In the genomic region with DNA sequence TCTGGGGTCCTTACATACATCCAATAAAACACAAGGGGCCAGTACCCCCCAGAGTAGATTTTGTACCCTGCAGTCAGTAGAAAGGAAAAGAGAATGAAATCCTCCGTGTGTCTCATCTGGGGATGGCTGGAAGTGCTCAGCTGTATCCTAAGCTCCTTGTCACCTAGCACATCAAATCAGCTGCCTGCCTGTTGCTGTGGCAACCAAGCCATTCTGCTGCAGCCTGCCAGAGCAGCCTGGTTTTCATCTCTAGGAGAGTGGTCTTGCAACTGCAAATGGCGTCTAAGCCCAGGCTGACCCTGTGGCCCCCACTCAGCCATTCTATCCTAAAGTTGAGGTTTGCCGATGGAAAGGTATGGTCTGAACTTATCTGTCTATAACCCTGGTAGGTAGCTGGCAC, we compare ENCODE assay signal across 19 mouse cellular contexts. TPM values are rescaled to one million over a fixed set of nuclear protein-coding genes. Genes with fewer than 3 reads are reported as not detected.
DNase-seq lines count a peak whose midpoint lies in the region; ATAC-seq lines count a peak whose summit lies in the region.
"Had no signal": no experiment of that assay in that cellular context is flagged by ENCODE, and none has a peak within 500 bp of the region (broad histone marks: within the 10 kb centered on the region; RNA-seq: fewer than 3 reads in every experiment).

No protein-coding gene starts in this region.

- DNase-seq in left cerebral cortex, postnatal 14 days (ENCODE audit: low spot score in 2 of 2), result peak; percentile 50 to 65
- DNase-seq in left cerebral cortex, adult 9 months (ENCODE audit: low spot score in 2 of 2), result no peak
- peak; percentile 84 for DNase-seq in midbrain, embryonic 14.5 days
- DNase-seq in layer of hippocampus, adult 9-11 months, result no peak
- no peak for DNase-seq in thymus, postnatal 4 days
- DNase-seq: adrenal gland, adult 2 months; cerebellum, adult 9-10 months; gastrocnemius, postnatal 25 days; lung, postnatal 10 days; thymus, postnatal 25 days had no signal

- H3K27ac ChIP-seq in hindbrain, embryonic 12.5 days, result peak overlapping the region; percentile 68
- peak overlapping the region; percentile 88 for H3K27ac ChIP-seq in midbrain, embryonic 14.5 days (replicated peaks; ENCODE audit: low read depth, low read length)
- H3K27ac ChIP-seq in kidney, embryonic 15.5 days, result no peak overlapping the region
- H3K27ac ChIP-seq: embryonic facial prominence, embryonic 13.5 days; heart, embryonic 13.5 days; limb, embryonic 10.5 days; liver, embryonic 14.5 days; stomach, embryonic 15.5 days had no signal

- H3K36me3 ChIP-seq in hindbrain, embryonic 12.5 days, result no peaks in the 10 kb centered on the region
- no peaks in the 10 kb centered on the region for H3K36me3 ChIP-seq in midbrain, embryonic 14.5 days (ENCODE audit: control insufficient read depth, insufficient read depth, low read length)
- H3K36me3 ChIP-seq in kidney, embryonic 15.5 days, result no peaks in the 10 kb centered on the region
- H3K36me3 ChIP-seq: embryonic facial prominence, embryonic 13.5 days; heart, embryonic 13.5 days; limb, embryonic 10.5 days; stomach, embryonic 15.5 days had no signal

- H3K4me3 ChIP-seq in hindbrain, embryonic 12.5 days, result no peak overlapping the region
- no peak overlapping the region for H3K4me3 ChIP-seq in midbrain, embryonic 14.5 days (replicated peaks; ENCODE audit: low read depth, low read length)
- no peak overlapping the region for H3K4me3 ChIP-seq in kidney, embryonic 15.5 days (replicated peaks)
- H3K4me3 ChIP-seq: embryonic facial prominence, embryonic 13.5 days; heart, embryonic 13.5 days; limb, embryonic 10.5 days; stomach, embryonic 15.5 days had no signal

- H3K9me3 ChIP-seq in hindbrain, embryonic 12.5 days (replicated peaks), result no peaks in the 10 kb centered on the region
- no peaks in the 10 kb centered on the region for H3K9me3 ChIP-seq in midbrain, embryonic 14.5 days (ENCODE audit: control insufficient read depth, low read length)
- H3K9me3 ChIP-seq in kidney, embryonic 15.5 days (replicated peaks), result no peaks in the 10 kb centered on the region
- H3K9me3 ChIP-seq: embryonic facial prominence, embryonic 13.5 days; heart, embryonic 13.5 days; limb, embryonic 10.5 days; stomach, embryonic 15.5 days had no signal

- ATAC-seq in hindbrain, embryonic 12.5 days (ENCODE audit: low FRiP score), result peak; percentile 24; the same call in 1 of the 2 replicates
- ATAC-seq in midbrain, embryonic 14.5 days (ENCODE audit: low FRiP score, low TSS enrichment), result no peak
- ATAC-seq in megakaryocyte, adult 5-6 weeks (ENCODE audit: poor library complexity, severe bottlenecking), result no peak
- no peak for ATAC-seq in kidney, embryonic 15.5 days (replicated peaks; ENCODE audit: low FRiP score)

- H3K9ac ChIP-seq in hindbrain, embryonic 12.5 days, result peak overlapping the region; percentile 33; the same call in 1 of the 2 replicates
- peak overlapping the region; percentile 21; the same call in 1 of the 2 replicates for H3K9ac ChIP-seq in midbrain, embryonic 14.5 days (replicated peaks; ENCODE audit: low read length)
- no peak overlapping the region for H3K9ac ChIP-seq in kidney, embryonic 15.5 days
- H3K9ac ChIP-seq: embryonic facial prominence, embryonic 13.5 days; heart, embryonic 13.5 days; liver, embryonic 14.5 days; stomach, embryonic 15.5 days had no signal

- WGBS in hindbrain, embryonic 12.5 days, result 18% methylated on average over 3 of the region's 3 CpGs
- 8% methylated on average over 3 of the region's 3 CpGs for WGBS in midbrain, embryonic 14.5 days
- WGBS in kidney, embryonic 15.5 days, result 45% methylated on average over 3 of the region's 3 CpGs

- H3K4me2 ChIP-seq in hindbrain, embryonic 12.5 days (replicated peaks), result no peak overlapping the region; the same call in 1 of the 2 replicates
- peak overlapping the region; percentile 47 for H3K4me2 ChIP-seq in midbrain, embryonic 14.5 days (ENCODE audit: low read length)
- H3K4me2 ChIP-seq in kidney, embryonic 15.5 days, result no peak overlapping the region
- H3K4me2 ChIP-seq: embryonic facial prominence, embryonic 13.5 days; heart, embryonic 13.5 days; stomach, embryonic 15.5 days had no signal

- H3K4me1 ChIP-seq in hindbrain, embryonic 12.5 days, result peaks cover 45% of the 10 kb centered on the region
- H3K4me1 ChIP-seq in midbrain, embryonic 14.5 days (ENCODE audit: control insufficient read depth, insufficient read depth, low read length), result peaks cover 45% of the 10 kb centered on the region
- peaks cover 15% of the 10 kb centered on the region for H3K4me1 ChIP-seq in kidney, embryonic 15.5 days

- intact Hi-C loops in left cerebral cortex, postnatal 14 days (cut with DNase I), result no loop called here

- peaks cover 39% of the 10 kb centered on the region for H3K27me3 ChIP-seq in hindbrain, embryonic 12.5 days
- peaks cover 10% of the 10 kb centered on the region; the same call in 1 of the 2 replicates for H3K27me3 ChIP-seq in midbrain, embryonic 14.5 days (ENCODE audit: control insufficient read depth, insufficient read depth, low read length)
- peaks cover 46% of the 10 kb centered on the region for H3K27me3 ChIP-seq in kidney, embryonic 15.5 days

RNA-seq across cellular contexts. Expression of a gene that starts 3.5 kb away (rescaled TPM):
- 10 to 100 TPM; 15.2 to 23.8 TPM for total RNA-seq in left cerebral cortex, postnatal 14 days (2021)
- polyA plus RNA-seq in hindbrain, embryonic 12.5 days (2016; fragmentation: Nextera tagmentation; extraction: Ambion mirVana), result 5.5 and 5.9 TPM in 2 replicates
- 11.6 and 17.7 TPM in 2 replicates for polyA plus RNA-seq in midbrain, embryonic 14.5 days (2014; fragmentation: Nextera tagmentation; extraction: Ambion mirVana)
- 3.3 and 3.7 TPM in 2 replicates for total RNA-seq in megakaryocyte, adult 5-6 weeks (2015)
- 1.8 and 4.0 TPM in 2 replicates for total RNA-seq in megakaryocyte, adult 5-6 weeks (2017)
- 1.1 and 3.9 TPM in 2 replicates for polyA plus RNA-seq in kidney, embryonic 15.5 days (2015; fragmentation: Nextera tagmentation; extraction: Ambion mirVana)
- total RNA-seq: gastrocnemius, postnatal 25 days had no signal

RNA-seq across cellular contexts. Expression of a gene that starts 12.7 kb away (rescaled TPM):
- 10 to 100 TPM; 25.0 to 27.2 TPM for total RNA-seq in left cerebral cortex, postnatal 14 days (2021)
- polyA plus RNA-seq in hindbrain, embryonic 12.5 days (2016; fragmentation: Nextera tagmentation; extraction: Ambion mirVana), result 60.0 and 61.8 TPM in 2 replicates
- polyA plus RNA-seq in midbrain, embryonic 14.5 days (2014; fragmentation: Nextera tagmentation; extraction: Ambion mirVana), result 52.1 and 56.9 TPM in 2 replicates
- 7.3 and 9.2 TPM in 2 replicates for total RNA-seq in megakaryocyte, adult 5-6 weeks (2015)
- total RNA-seq in megakaryocyte, adult 5-6 weeks (2017), result 15.0 and 22.8 TPM in 2 replicates
- 47.0 and 53.4 TPM in 2 replicates for polyA plus RNA-seq in kidney, embryonic 15.5 days (2015; fragmentation: Nextera tagmentation; extraction: Ambion mirVana)

RNA-seq across cellular contexts. Expression of a gene that starts 12.7 kb away (rescaled TPM):
- total RNA-seq in left cerebral cortex, postnatal 14 days (2021), result 10 to 100 TPM; 72.2 to 73.5 TPM
- 59.4 and 59.5 TPM in 2 replicates for polyA plus RNA-seq in hindbrain, embryonic 12.5 days (2016; fragmentation: Nextera tagmentation; extraction: Ambion mirVana)
- polyA plus RNA-seq in midbrain, embryonic 14.5 days (2014; fragmentation: Nextera tagmentation; extraction: Ambion mirVana), result 79.0 and 83.9 TPM in 2 replicates
- total RNA-seq in megakaryocyte, adult 5-6 weeks (2015), result 17.1 and 19.0 TPM in 2 replicates
- 12.3 and 13.0 TPM in 2 replicates for total RNA-seq in megakaryocyte, adult 5-6 weeks (2017)
- 44.4 and 46.4 TPM in 2 replicates for polyA plus RNA-seq in kidney, embryonic 15.5 days (2015; fragmentation: Nextera tagmentation; extraction: Ambion mirVana)

RNA-seq across cellular contexts. Expression of a gene that starts 21.8 kb away (rescaled TPM):
- 100 to 1,000 TPM; 211 to 216 TPM for total RNA-seq in left cerebral cortex, postnatal 14 days (2021)
- polyA plus RNA-seq in hindbrain, embryonic 12.5 days (2016; fragmentation: Nextera tagmentation; extraction: Ambion mirVana), result 713 and 760 TPM in 2 replicates
- polyA plus RNA-seq in midbrain, embryonic 14.5 days (2014; fragmentation: Nextera tagmentation; extraction: Ambion mirVana), result 505 and 564 TPM in 2 replicates
- 270 and 309 TPM in 2 replicates for total RNA-seq in megakaryocyte, adult 5-6 weeks (2015)
- 214 and 226 TPM in 2 replicates for total RNA-seq in megakaryocyte, adult 5-6 weeks (2017)
- polyA plus RNA-seq in kidney, embryonic 15.5 days (2015; fragmentation: Nextera tagmentation; extraction: Ambion mirVana), result 669 and 677 TPM in 2 replicates

RNA-seq across cellular contexts. Expression of a gene that starts 45.6 kb away (rescaled TPM):
- not detected for total RNA-seq in left cerebral cortex, postnatal 14 days (2021)
- not detected in 2 replicates for polyA plus RNA-seq in hindbrain, embryonic 12.5 days (2016; fragmentation: Nextera tagmentation; extraction: Ambion mirVana)
- not detected in 2 replicates for polyA plus RNA-seq in midbrain, embryonic 14.5 days (2014; fragmentation: Nextera tagmentation; extraction: Ambion mirVana)
- total RNA-seq in megakaryocyte, adult 5-6 weeks (2015), result 432 and 451 TPM in 2 replicates
- total RNA-seq in megakaryocyte, adult 5-6 weeks (2017), result 249 and 277 TPM in 2 replicates
- polyA plus RNA-seq in kidney, embryonic 15.5 days (2015; fragmentation: Nextera tagmentation; extraction: Ambion mirVana), result 0.40 and 0.55 TPM in 2 replicates
- total RNA-seq: layer of hippocampus, postnatal 14 days had no signal
- polyA plus RNA-seq: adrenal gland, adult 2 months; limb, embryonic 10.5 days had no signal

Comparison
In these comparisons a context has a peak if more than half of its experiments do, and no peak if none do; other contexts are left out.
1. DNase-seq: peak in left cerebral cortex, postnatal 14 days (2 of 2) and midbrain, embryonic 14.5 days (single experiment); none in left cerebral cortex, adult 9 months (0 of 2), layer of hippocampus, adult 9-11 months (single experiment) and thymus, postnatal 4 days (single experiment).